Mouse (Mus musculus) testis, adult 2 months (tissue): ENCODE results near the gene Hist1h4i. TPM values are rescaled to one million over a fixed set of nuclear protein-coding genes. Genes with fewer than 3 reads are reported as not detected.

ENCODE experiments used
- H3K27ac ChIP-seq: fragments of 200-500 bp; 2 replicates; pipeline ENCODE4 v1.5.1; 2012; ENCODE audit warnings: low read depth, low read length; ENCODE audit not compliant: control insufficient read depth, insufficient read depth
- H3K27me3 ChIP-seq: fragments of 200-500 bp; 2 replicates; pipeline ENCODE4 v1.6.1; 2012; ENCODE audit warnings: mild to moderate bottlenecking, low read length, moderate library complexity; ENCODE audit not compliant: control insufficient read depth, insufficient read depth
- H3K36me3 ChIP-seq: fragments of 200-500 bp; 2 replicates; pipeline ENCODE4 v1.6.1; 2012; ENCODE audit warnings: mild to moderate bottlenecking, low read length; ENCODE audit not compliant: control insufficient read depth, insufficient read depth
- H3K4me1 ChIP-seq: fragments of 200-500 bp; 2 replicates; pipeline ENCODE4 v1.6.1; 2012; ENCODE audit warnings: low read length; ENCODE audit not compliant: control insufficient read depth, insufficient read depth
- H3K4me3 ChIP-seq: fragments of 200-500 bp; 2 replicates; pipeline ENCODE4 v1.5.1; 2012; ENCODE audit warnings: low read depth, mild to moderate bottlenecking, low read length, moderate library complexity, mixed read lengths; ENCODE audit not compliant: control insufficient read depth
- CTCF ChIP-seq: fragments of 200-500 bp; IDR thresholded peaks from 2 replicates; pipeline ENCODE4 v1.5.1; 2012; ENCODE audit warnings: low read depth, mild to moderate bottlenecking, inconsistent platforms, low read length, moderate library complexity; ENCODE audit not compliant: control insufficient read depth, insufficient read depth, insufficient replicate concordance
- POLR2A ChIP-seq: fragments of 200-500 bp; IDR thresholded peaks from 2 replicates; pipeline ENCODE4 v1.6.1; 2012; ENCODE audit warnings: low read depth, mild to moderate bottlenecking, inconsistent platforms, low read length, moderate library complexity; ENCODE audit not compliant: control insufficient read depth
- polyA plus RNA-seq: library from polyadenylated mRNA; depleted of rRNA; stranded (reverse); fragments of >200 nt; gene quantifications from 2 replicates; pipeline ENCODE4 v1.2.3, GENCODE M21; 2012

Hist1h4i gene
- polyA plus RNA-seq, 1 experiment = 6.6 TPM

GRCm38 (mm10) chr13:22001823-22002222, 39.3 kb downstream of the Hist1h4i start:
- Histone ChIP-seq H3K4me3 (no peak overlapping the region), H3K27me3 (peaks cover 4% of the 10 kb centered on the region)

GRCm38 (mm10) chr13:22001346-22001745, 39.8 kb downstream of the Hist1h4i start:
- Histone ChIP-seq H3K4me1 (peaks cover 9% of the 10 kb centered on the region), H3K27me3 (peaks cover 7% of the 10 kb centered on the region), H3K36me3 (no peaks in the 10 kb centered on the region), H3K4me3 (no peak overlapping the region), H3K27ac (no peak overlapping the region)
- TF ChIP-seq POLR2A (no peak), CTCF (no peak)

More at GRCm38 (mm10) chr13:22001823-22002222, 39.3 kb downstream of the Hist1h4i start:
- Histone ChIP-seq H3K36me3 (no peaks in the 10 kb centered on the region), H3K4me1 (peaks cover 9% of the 10 kb centered on the region), H3K27ac (no peak overlapping the region)
- TF ChIP-seq CTCF (no peak), POLR2A (no peak)

- Histone ChIP-seq H3K27ac (no peak overlapping the region), H3K36me3 (no peaks in the 10 kb centered on the region), H3K4me1 (peaks cover 8% of the 10 kb centered on the region), H3K27me3 (peaks cover 11% of the 10 kb centered on the region), H3K4me3 (no peak overlapping the region)
- TF ChIP-seq CTCF (no peak), POLR2A (no peak)
Measured at GRCm38 (mm10) chr13:21999147-21999546, 42.0 kb downstream of the Hist1h4i start.

- no peaks in the 10 kb centered on the region for H3K36me3 ChIP-seq
- no peak overlapping the region for H3K4me3 ChIP-seq
- H3K4me1 ChIP-seq = peaks cover 8% of the 10 kb centered on the region
- no peak for TF ChIP-seq POLR2A
- no peak for TF ChIP-seq CTCF
- no peak overlapping the region for H3K27ac ChIP-seq
- H3K27me3 ChIP-seq = peaks cover 11% of the 10 kb centered on the region
Measured at GRCm38 (mm10) chr13:21998412-21998811, 42.8 kb downstream of the Hist1h4i start.

- H3K4me3 ChIP-seq = no peak overlapping the region
Measured at GRCm38 (mm10) chr13:21997821-21998220, 43.3 kb downstream of the Hist1h4i start.

GRCm38 (mm10) chr13:21997201-21997820, 43.9 kb downstream of the Hist1h4i start:
- Histone ChIP-seq H3K27me3 (peaks cover 11% of the 10 kb centered on the region), H3K4me3 (no peak overlapping the region; the same call in 1 of the 2 replicates), H3K27ac (no peak overlapping the region), H3K4me1 (peaks cover 8% of the 10 kb centered on the region), H3K36me3 (no peaks in the 10 kb centered on the region)
- TF ChIP-seq CTCF (no peak), POLR2A (no peak)

More at GRCm38 (mm10) chr13:21997821-21998220, 43.3 kb downstream of the Hist1h4i start:
- H3K27ac ChIP-seq = no peak overlapping the region
- peaks cover 8% of the 10 kb centered on the region for H3K4me1 ChIP-seq
- H3K36me3 ChIP-seq = no peaks in the 10 kb centered on the region
- H3K27me3 ChIP-seq = peaks cover 11% of the 10 kb centered on the region
- no peak for TF ChIP-seq CTCF

DNA sequence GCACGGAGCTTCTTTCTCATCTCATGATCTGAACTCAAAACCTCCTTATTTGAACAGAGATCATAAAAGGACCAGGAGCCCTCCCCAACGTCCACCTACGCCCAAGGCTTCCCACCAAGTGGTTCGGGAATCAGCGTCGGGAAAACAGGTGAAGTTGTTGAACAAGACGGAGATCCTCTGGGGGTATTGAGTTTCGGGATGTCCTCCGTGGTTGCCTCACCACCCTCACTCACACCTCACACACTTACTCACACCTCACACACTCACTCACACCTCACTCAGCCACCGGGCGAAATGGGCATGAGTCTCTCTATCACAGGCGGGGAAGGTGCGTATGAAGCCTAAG, 44.3 kb downstream of the Hist1h4i start:
- TF ChIP-seq POLR2A (no peak), CTCF (no peak)
- Histone ChIP-seq H3K4me1 (peaks cover 8% of the 10 kb centered on the region), H3K36me3 (no peaks in the 10 kb centered on the region), H3K27ac (no peak overlapping the region), H3K4me3 (peak overlapping the region; percentile 55), H3K27me3 (peaks cover 11% of the 10 kb centered on the region)

- peaks cover 8% of the 10 kb centered on the region for H3K4me1 ChIP-seq
- TF ChIP-seq CTCF (no peak), POLR2A (no peak)
- peaks cover 11% of the 10 kb centered on the region for H3K27me3 ChIP-seq
- H3K27ac ChIP-seq = no peak overlapping the region
- no peaks in the 10 kb centered on the region for H3K36me3 ChIP-seq
- H3K4me3 ChIP-seq = peak overlapping the region; percentile 55; the same call in 1 of the 2 replicates
Measured at GRCm38 (mm10) chr13:21996101-21996839, 44.9 kb downstream of the Hist1h4i start.
